Mouse (Mus musculus): ENCODE results near the gene Rxfp1.

Rxfp1 gene

DNA sequence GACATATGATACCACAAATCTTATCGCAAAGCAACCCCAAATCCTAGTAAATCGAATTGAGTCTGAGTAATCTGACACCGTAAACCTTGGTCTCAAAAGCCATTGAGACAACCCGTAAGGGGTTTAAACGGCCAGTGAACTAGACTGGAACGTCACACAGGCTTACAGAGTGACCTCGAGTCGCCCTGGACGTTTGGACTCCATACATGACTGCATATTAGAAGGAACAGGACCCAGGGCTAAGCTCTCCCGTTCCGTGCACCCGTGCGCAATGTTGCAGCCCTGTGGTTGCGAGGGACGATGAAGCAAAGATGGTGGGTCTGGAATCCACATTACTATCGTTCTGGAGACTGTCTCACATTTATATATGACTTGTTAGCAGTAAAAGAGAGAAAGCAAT is 65.5 kb downstream of the Rxfp1 start:
- no peak for DNase-seq (ENCODE audit: low read depth, low spot score)

- DNase-seq (ENCODE audit: low read depth, low spot score) = no peak
Measured at GRCm38 (mm10) chr3:79670556-79670955, 67.1 kb downstream of the Rxfp1 start.

GRCm38 (mm10) chr3:79664787-79665408 is 72.8 kb downstream of the Rxfp1 start:
- peak; percentile 57 for DNase-seq (ENCODE audit: low read depth, low spot score)

GRCm38 (mm10) chr3:79656682-79657081 is 81.0 kb downstream of the Rxfp1 start:
- no peak for DNase-seq (ENCODE audit: low read depth, low spot score)

DNA sequence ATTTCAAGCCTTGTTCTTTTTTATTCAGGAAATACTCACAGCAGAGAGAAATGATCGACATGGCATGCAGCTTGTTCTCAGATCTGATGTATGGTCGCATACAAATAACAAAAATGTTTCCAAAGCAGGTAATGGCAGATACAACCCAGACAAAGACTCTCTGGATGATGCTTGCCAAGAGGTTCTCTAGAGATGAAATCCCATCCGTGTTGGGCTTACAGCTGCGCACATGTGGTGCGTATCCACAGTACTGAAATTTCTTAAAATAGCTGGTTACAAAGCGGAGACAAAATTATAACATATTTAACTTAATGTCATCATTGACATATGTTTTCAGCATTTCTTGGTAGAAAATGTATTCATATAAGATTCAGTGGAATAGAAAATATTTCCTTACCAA is 85.6 kb downstream of the Rxfp1 start:
- no peak for DNase-seq (ENCODE audit: low read depth, low spot score)

DNA sequence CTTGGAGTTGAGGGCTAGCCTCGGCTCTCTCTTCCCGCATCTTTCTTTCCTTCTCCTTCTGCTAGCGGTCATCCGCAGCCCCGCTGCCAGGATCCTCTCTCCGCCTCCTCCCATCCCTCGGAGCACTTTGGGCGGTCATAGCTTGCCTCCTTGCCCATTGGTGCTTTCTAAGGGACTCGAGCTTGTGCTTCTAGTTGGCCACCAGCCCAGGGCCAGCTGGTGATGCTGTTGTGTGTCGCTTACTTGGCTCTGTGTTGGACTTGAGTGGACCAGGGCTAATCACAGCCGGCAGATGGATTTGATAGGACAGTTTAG is 108.3 kb downstream of the Rxfp1 start, which contains the start of gene Etfdh:
TSS of gene Etfdh (minus strand) at position 85 of the 315 bp plus-strand sequence.
- no peak for DNase-seq (ENCODE audit: low read depth, low spot score)

DNA sequence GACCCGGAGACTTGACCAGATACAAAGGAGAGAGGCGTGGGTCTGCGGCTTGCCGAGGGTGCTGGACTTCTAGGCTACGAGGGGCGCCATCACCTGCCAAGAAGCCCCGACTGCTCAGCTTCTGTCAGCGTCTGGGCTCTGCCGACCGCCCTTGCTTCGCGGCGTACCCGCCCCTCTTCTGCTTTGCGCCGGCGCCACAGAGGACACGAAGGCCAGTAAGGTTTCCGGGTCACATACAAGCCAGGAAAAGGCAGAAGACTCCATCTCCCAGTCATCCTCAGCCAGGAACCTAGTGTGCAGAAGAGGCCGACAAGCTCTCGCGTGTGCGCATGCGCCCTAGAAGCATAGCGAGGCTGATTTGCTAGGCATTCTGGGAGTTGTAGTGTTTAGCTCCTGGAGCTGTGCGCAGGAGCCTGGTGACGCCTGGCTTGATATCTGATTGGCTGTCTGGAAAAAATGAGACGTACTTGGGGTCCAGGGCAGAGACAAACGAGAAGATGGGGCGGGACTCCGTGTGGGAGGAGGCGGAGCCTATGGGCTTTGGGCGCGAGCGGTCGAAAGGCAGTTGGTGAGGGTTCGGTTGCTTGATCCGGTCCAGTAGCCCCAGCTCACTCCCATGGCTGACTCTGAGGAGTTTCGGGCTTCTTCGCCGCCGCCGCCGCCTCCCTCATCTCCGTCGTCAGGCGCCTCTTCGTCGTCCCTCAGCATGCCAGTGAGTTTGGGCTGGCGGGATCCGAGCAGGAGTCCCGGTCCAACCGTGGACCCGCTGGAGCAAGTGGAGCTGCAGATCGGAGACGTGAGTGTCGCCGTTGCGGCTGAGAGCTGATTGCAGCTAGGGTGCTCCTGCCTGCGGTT is 108.9 kb downstream of the Rxfp1 start, which contains the start of gene 4930579G24Rik:
TSS of gene 4930579G24Rik (plus strand) at position 519 of the 855 bp plus-strand sequence.
- DNase-seq (ENCODE audit: low read depth, low spot score) = peak; percentile 100

DNA sequence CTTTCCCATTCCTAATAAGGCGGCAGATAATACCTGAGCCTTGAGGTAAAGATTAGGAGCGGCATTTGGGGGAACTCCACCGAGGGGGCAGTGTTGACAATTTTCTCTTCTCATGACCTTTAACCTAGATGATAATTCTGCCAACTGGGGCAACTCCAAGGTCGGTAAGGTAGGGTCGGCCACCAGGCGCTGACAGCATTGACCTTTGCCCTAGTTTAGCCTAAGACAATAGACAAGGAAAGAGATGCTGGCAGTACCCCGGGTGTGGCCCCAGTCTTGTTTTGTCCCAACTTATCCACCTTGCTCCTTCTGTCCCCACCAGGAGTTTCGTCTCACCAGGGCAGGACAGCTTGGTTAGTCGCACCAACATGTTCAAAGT is 109.5 kb downstream of the Rxfp1 start:
- DNase-seq (ENCODE audit: low read depth, low spot score) = peak; percentile 62

- DNase-seq (ENCODE audit: low read depth, low spot score) = peak; percentile 35
Measured at GRCm38 (mm10) chr3:79627484-79628181, 110.0 kb downstream of the Rxfp1 start.

- DNase-seq (ENCODE audit: low read depth, low spot score) = no peak
Measured at GRCm38 (mm10) chr3:79609886-79610285, 127.8 kb downstream of the Rxfp1 start.

DNA sequence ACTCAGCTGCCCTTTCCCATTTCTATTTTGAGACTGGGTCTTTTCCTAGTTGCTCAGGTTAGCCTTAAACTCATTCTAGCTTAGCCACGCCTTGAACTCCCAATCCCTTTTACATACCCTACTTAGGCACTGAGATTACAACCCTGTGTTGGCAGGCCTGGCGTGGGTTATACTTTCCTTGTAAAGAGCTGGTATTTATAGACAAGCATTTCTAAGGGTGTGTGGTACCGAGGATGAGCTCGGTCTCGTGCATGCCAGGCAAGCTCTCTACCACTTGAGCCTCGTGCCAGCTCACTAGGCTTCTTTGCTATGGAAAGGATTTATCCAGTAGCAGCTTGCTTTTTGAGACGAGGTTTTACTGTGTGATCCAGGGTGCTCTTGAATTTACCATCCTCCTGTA is 142.2 kb downstream of the Rxfp1 start:
- no peak for DNase-seq (ENCODE audit: low read depth, low spot score)

DNA sequence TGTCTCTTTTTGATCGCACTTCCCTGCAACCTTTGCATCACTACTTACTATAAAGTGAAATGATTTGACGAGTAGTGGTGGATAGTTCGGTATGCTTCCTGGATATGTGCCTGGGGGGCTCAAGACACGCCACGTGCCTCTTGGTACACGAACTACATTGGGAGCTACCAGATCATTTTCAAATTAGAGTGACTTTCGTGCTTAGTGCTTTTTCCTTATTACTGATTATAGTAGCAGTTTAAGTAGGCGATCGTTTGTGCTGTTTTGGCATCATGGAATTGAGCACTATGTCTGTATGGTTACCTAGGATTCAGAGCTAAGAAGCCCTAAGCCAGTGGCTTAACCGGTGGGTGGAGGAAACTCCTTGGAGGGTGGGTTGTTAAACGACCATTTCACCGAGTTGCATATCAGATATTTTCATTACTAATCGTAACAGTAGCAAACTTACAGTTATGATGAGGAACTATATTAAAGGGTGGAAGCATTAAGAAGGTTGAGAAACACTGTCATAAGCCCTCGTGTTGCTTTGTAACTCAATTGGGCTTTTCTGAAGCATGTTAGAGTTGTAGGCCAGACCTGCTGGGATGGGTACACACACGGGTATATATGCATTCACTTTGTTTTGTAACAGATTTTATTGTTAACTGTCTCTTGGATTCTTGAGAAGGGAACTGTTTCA is 145.7 kb downstream of the Rxfp1 start:
- DNase-seq (ENCODE audit: low read depth, low spot score) = no peak

Measured in CD4-positive helper T cell, adult 2 months (primary cell).